Mouse (Mus musculus) cerebellum, postnatal 10 days (tissue): ENCODE results near the gene Prl4a1.
A peak's percentile ranks its signal among the peaks of the same experiment; 100 is the strongest.
"Not testable (repeated sequence)": the region's sequence is repeated elsewhere in the genome, so short reads cannot be mapped to it uniquely, and the experiment has no call there.

Experiments used
- DNase-seq, 2 experiments: peaks; one replicate each; pipeline ENCODE4 v3.0.0; 2021; ENCODE audit warnings: mixed read lengths in 2 of 2

The Prl4a1 gene

GRCm38 (mm10) chr13:28015912-28016311, at the start of gene Prl4a1:
Gene Prl4a1 (plus strand): TSS chr13:28016212.
- DNase-seq = no peak

GRCm38 (mm10) chr13:27972931-27973330, 43.1 kb upstream of the Prl4a1 start:
- peak in 1 of 2 experiments; percentile 7 for DNase-seq

DNA sequence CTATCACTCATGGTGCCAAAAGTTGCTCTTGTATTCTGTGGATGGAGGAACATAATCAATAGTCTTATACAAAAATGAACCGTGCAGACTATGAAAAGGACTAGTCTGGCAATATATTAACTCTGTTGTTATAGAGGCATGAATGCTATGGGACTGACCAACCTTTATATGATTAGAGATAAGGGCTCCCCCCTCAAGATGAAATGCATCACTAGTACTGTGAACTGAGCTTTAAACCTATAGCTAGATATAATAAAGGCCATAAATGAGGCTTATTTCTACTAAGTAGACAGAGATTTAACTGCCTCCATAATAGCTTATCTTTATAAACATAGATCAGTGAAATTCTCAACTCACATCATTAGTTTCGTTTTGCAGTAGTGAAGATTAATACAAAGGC, 41.7 kb upstream of the Prl4a1 start:
- not testable (repeated sequence) for DNase-seq

DNA sequence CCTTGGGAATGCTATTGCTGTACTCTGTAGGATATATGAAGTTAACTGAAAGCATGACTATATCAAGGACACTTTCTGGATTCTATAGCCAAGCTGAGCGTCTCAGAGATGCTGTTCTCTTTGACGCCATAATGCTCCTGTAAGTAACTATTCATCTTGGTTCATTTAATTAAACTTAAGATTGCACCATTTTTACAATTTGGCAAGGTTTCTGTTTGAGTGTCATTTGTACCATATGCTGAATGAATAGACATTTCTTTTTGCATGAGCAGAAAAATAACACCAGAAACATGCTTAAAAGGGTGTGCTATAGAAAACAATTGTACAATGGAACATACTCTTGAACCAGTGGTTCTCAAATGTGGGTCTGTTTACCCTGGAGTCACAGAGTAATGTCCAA, 38.4 kb upstream of the Prl4a1 start:
- DNase-seq = no peak

DNA sequence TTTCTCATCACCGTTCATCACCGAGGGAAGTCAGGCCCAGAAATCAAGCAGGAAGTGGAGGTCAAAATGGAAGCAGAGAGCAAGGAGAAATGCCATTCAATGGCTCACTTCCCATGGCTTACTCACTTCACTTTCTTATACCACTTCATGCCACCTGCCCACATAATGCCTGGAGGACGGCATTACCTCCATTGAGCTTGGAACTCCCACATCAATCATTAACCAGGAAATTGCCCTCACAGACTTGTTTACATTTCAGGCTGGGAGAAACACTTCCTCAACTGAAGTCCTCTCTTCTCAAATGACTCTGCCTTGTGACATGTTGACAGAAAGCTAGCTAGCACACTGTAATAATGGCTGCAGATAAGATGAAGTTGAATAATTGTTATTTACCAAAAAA, 19.5 kb upstream of the Prl4a1 start:
- DNase-seq = not testable (repeated sequence)

DNA sequence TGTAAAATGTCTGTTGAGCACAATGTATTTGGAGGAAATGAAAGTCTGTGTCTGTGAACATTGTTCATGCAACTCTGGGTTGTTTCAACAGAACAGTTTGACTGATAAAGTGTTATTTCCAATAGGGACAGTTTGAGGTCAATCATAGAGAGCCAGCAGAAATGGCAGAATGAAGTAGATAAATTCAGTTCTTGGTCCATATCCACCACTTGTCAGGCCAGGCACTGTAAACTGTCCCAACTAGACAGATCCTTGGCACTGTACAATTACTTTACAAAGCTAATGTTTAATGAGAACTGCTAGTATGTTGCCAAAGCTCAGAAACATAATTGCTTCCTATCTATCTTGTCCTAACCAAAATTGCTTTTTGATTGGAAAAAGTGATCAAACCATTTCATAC, 13.3 kb downstream of the Prl4a1 start:
- DNase-seq = no peak

DNA sequence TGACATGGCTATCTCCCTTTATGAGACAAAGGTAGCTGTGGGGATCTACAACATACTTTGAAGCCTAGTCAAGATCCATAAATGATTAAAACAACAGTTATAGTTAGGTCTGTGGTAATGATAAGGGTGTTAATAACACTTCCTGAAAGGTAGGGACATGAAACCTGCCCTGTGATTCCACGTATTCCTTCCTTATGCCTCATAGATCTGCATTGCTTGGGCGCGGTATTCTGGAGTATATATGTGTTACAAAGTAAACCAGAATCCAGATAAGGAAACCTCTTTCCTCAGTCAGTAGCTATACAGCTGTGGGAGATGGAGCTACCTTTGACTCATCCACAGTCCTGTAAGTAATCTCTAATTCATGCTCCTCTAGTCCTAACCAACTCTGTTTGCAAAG, 53.3 kb downstream of the Prl4a1 start:
- no peak for DNase-seq
